Mouse (Mus musculus): ENCODE measurements around the gene Eln. TPM values are rescaled to one million over a fixed set of nuclear protein-coding genes. Genes with fewer than 3 reads are reported as not detected.

Eln gene
- polyA plus RNA-seq, 1 experiment from 2014 or later: 12.1 TPM

- H3K9me3 ChIP-seq (replicated peaks; ENCODE audit: control insufficient read depth, low read length, poor library complexity, severe bottlenecking): no peaks in the 10 kb centered on the region
- H3K4me1 ChIP-seq (ENCODE audit: control insufficient read depth, insufficient read depth, low read length): peaks cover 15% of the 10 kb centered on the region
- no peak for ATAC-seq
- H3K4me2 ChIP-seq (ENCODE audit: low read length): no peak overlapping the region
- H3K9ac ChIP-seq (ENCODE audit: low read depth, low read length): no peak overlapping the region
- H3K4me3 ChIP-seq (ENCODE audit: low read depth, low read length): no peak overlapping the region
- 88% methylated on average over 6 of the region's 6 CpGs for WGBS
- no peak overlapping the region for H3K27ac ChIP-seq (ENCODE audit: low read length)
- no peaks in the 10 kb centered on the region for H3K27me3 ChIP-seq (ENCODE audit: control insufficient read depth, insufficient read depth, low read depth, low read length)
- H3K36me3 ChIP-seq (ENCODE audit: control insufficient read depth, insufficient read depth, low read length): peaks cover 14% of the 10 kb centered on the region
These were observed 60.6 kb downstream of the Eln start for GRCm38 (mm10) chr5:134686541-134686940.

GRCm38 (mm10) chr5:134684398-134684797 is 62.7 kb downstream of the Eln start:
- WGBS: 62% methylated on average over 2 of the region's 2 CpGs
- no peaks in the 10 kb centered on the region for H3K27me3 ChIP-seq (ENCODE audit: control insufficient read depth, insufficient read depth, low read depth, low read length)
- H3K27ac ChIP-seq (ENCODE audit: low read length): no peak overlapping the region
- no peak overlapping the region for H3K4me2 ChIP-seq (ENCODE audit: low read length)
- no peak overlapping the region for H3K4me3 ChIP-seq (ENCODE audit: low read depth, low read length)
- no peaks in the 10 kb centered on the region for H3K9me3 ChIP-seq (replicated peaks; ENCODE audit: control insufficient read depth, low read length, poor library complexity, severe bottlenecking)
- H3K36me3 ChIP-seq (ENCODE audit: control insufficient read depth, insufficient read depth, low read length): peaks cover 14% of the 10 kb centered on the region
- no peak for ATAC-seq
- peaks cover 13% of the 10 kb centered on the region for H3K4me1 ChIP-seq (ENCODE audit: control insufficient read depth, insufficient read depth, low read length)
- H3K9ac ChIP-seq (ENCODE audit: low read depth, low read length): no peak overlapping the region

GRCm38 (mm10) chr5:134683813-134684212 is 63.3 kb downstream of the Eln start:
- H3K27me3 ChIP-seq (ENCODE audit: control insufficient read depth, insufficient read depth, low read depth, low read length): no peaks in the 10 kb centered on the region
- H3K4me3 ChIP-seq (ENCODE audit: low read depth, low read length): no peak overlapping the region
- H3K9ac ChIP-seq (ENCODE audit: low read depth, low read length): no peak overlapping the region
- no peak overlapping the region for H3K27ac ChIP-seq (ENCODE audit: low read length)
- 74% methylated on average over 2 of the region's 2 CpGs for WGBS
- H3K9me3 ChIP-seq (replicated peaks; ENCODE audit: control insufficient read depth, low read length, poor library complexity, severe bottlenecking): no peaks in the 10 kb centered on the region
- H3K4me1 ChIP-seq (ENCODE audit: control insufficient read depth, insufficient read depth, low read length): peaks cover 13% of the 10 kb centered on the region
- peaks cover 14% of the 10 kb centered on the region for H3K36me3 ChIP-seq (ENCODE audit: control insufficient read depth, insufficient read depth, low read length)
- no peak overlapping the region for H3K4me2 ChIP-seq (ENCODE audit: low read length)
- ATAC-seq: no peak

- no peak overlapping the region for H3K9ac ChIP-seq (ENCODE audit: low read depth, low read length)
- H3K4me2 ChIP-seq (ENCODE audit: low read length): no peak overlapping the region
- H3K36me3 ChIP-seq (ENCODE audit: control insufficient read depth, insufficient read depth, low read length): peaks cover 6% of the 10 kb centered on the region
- ATAC-seq: no peak
- H3K9me3 ChIP-seq (replicated peaks; ENCODE audit: control insufficient read depth, low read length, poor library complexity, severe bottlenecking): no peaks in the 10 kb centered on the region
- peaks cover 15% of the 10 kb centered on the region for H3K4me1 ChIP-seq (ENCODE audit: control insufficient read depth, insufficient read depth, low read length)
- no peaks in the 10 kb centered on the region for H3K27me3 ChIP-seq (ENCODE audit: control insufficient read depth, insufficient read depth, low read depth, low read length)
- no peak overlapping the region for H3K4me3 ChIP-seq (ENCODE audit: low read depth, low read length)
- WGBS: 87% methylated on average over 12 of the region's 12 CpGs
- H3K27ac ChIP-seq (ENCODE audit: low read length): no peak overlapping the region
These were observed 66.9 kb downstream of the Eln start for GRCm38 (mm10) chr5:134680238-134680637.

GRCm38 (mm10) chr5:134678827-134679546 is 68.1 kb downstream of the Eln start:
- no peak for ATAC-seq
- H3K9ac ChIP-seq (ENCODE audit: low read depth, low read length): no peak overlapping the region

GRCm38 (mm10) chr5:134678031-134678430 is 69.1 kb downstream of the Eln start:
- WGBS: 66% methylated on average over 3 of the region's 3 CpGs
- no peak overlapping the region for H3K9ac ChIP-seq (ENCODE audit: low read depth, low read length)

More at GRCm38 (mm10) chr5:134678827-134679546, 68.1 kb downstream of the Eln start:
- Histone ChIP-seq H3K4me3 (ENCODE audit: low read depth, low read length) (no peak overlapping the region), H3K4me1 (ENCODE audit: control insufficient read depth, insufficient read depth, low read length) (peaks cover 15% of the 10 kb centered on the region), H3K4me2 (ENCODE audit: low read length) (no peak overlapping the region), H3K27me3 (ENCODE audit: control insufficient read depth, insufficient read depth, low read depth, low read length) (no peaks in the 10 kb centered on the region), H3K9me3 (replicated peaks; ENCODE audit: control insufficient read depth, low read length, poor library complexity, severe bottlenecking) (no peaks in the 10 kb centered on the region), H3K36me3 (ENCODE audit: control insufficient read depth, insufficient read depth, low read length) (peaks cover 5% of the 10 kb centered on the region), H3K27ac (ENCODE audit: low read length) (0 out of 2 replicates have a peak overlapping the region, but pooled peaks have one; percentile 5)
- 61% methylated on average over 8 of the region's 8 CpGs for WGBS

GRCm38 (mm10) chr5:134677491-134677890 is 69.6 kb downstream of the Eln start:
- Histone ChIP-seq H3K4me3 (ENCODE audit: low read depth, low read length) (no peak overlapping the region), H3K27me3 (ENCODE audit: control insufficient read depth, insufficient read depth, low read depth, low read length) (no peaks in the 10 kb centered on the region), H3K27ac (ENCODE audit: low read length) (no peak overlapping the region), H3K36me3 (ENCODE audit: control insufficient read depth, insufficient read depth, low read length) (peaks cover 5% of the 10 kb centered on the region), H3K9me3 (replicated peaks; ENCODE audit: control insufficient read depth, low read length, poor library complexity, severe bottlenecking) (no peaks in the 10 kb centered on the region), H3K4me2 (ENCODE audit: low read length) (no peak overlapping the region), H3K9ac (ENCODE audit: low read depth, low read length) (no peak overlapping the region), H3K4me1 (ENCODE audit: control insufficient read depth, insufficient read depth, low read length) (peaks cover 15% of the 10 kb centered on the region)
- no peak for ATAC-seq
- WGBS: 94% methylated on average over 5 of the region's 5 CpGs

More at GRCm38 (mm10) chr5:134678031-134678430, 69.1 kb downstream of the Eln start:
- Histone ChIP-seq H3K4me2 (ENCODE audit: low read length) (no peak overlapping the region), H3K27me3 (ENCODE audit: control insufficient read depth, insufficient read depth, low read depth, low read length) (no peaks in the 10 kb centered on the region), H3K36me3 (ENCODE audit: control insufficient read depth, insufficient read depth, low read length) (peaks cover 2% of the 10 kb centered on the region), H3K4me1 (ENCODE audit: control insufficient read depth, insufficient read depth, low read length) (peaks cover 15% of the 10 kb centered on the region), H3K27ac (ENCODE audit: low read length) (no peak overlapping the region), H3K9me3 (replicated peaks; ENCODE audit: control insufficient read depth, low read length, poor library complexity, severe bottlenecking) (no peaks in the 10 kb centered on the region), H3K4me3 (ENCODE audit: low read depth, low read length) (no peak overlapping the region)
- ATAC-seq: no peak

- Histone ChIP-seq H3K27me3 (ENCODE audit: control insufficient read depth, insufficient read depth, low read depth, low read length) (no peaks in the 10 kb centered on the region), H3K4me1 (ENCODE audit: control insufficient read depth, insufficient read depth, low read length) (peaks cover 17% of the 10 kb centered on the region), H3K36me3 (ENCODE audit: control insufficient read depth, insufficient read depth, low read length) (peaks cover 12% of the 10 kb centered on the region), H3K9ac (ENCODE audit: low read depth, low read length) (peak overlapping the region; percentile 55), H3K4me3 (ENCODE audit: low read depth, low read length) (peak overlapping the region; percentile 24), H3K9me3 (replicated peaks; ENCODE audit: control insufficient read depth, low read length, poor library complexity, severe bottlenecking) (no peaks in the 10 kb centered on the region), H3K27ac (ENCODE audit: low read length) (peak overlapping the region; percentile 65), H3K4me2 (ENCODE audit: low read length) (peak overlapping the region; percentile 49)
- under 1% methylated on average over 14 of the region's 14 CpGs for WGBS
- peak; percentile 74 for ATAC-seq
These were observed 71.0 kb downstream of the Eln start for GRCm38 (mm10) chr5:134675956-134676759.

- Histone ChIP-seq H3K27ac (ENCODE audit: low read length) (no peak overlapping the region), H3K4me1 (ENCODE audit: control insufficient read depth, insufficient read depth, low read length) (peaks cover 17% of the 10 kb centered on the region), H3K9ac (ENCODE audit: low read depth, low read length) (peak overlapping the region; percentile 55; the same call in 1 of the 2 replicates), H3K4me2 (ENCODE audit: low read length) (no peak overlapping the region), H3K9me3 (replicated peaks; ENCODE audit: control insufficient read depth, low read length, poor library complexity, severe bottlenecking) (no peaks in the 10 kb centered on the region), H3K4me3 (ENCODE audit: low read depth, low read length) (no peak overlapping the region), H3K36me3 (ENCODE audit: control insufficient read depth, insufficient read depth, low read length) (peaks cover 17% of the 10 kb centered on the region), H3K27me3 (ENCODE audit: control insufficient read depth, insufficient read depth, low read depth, low read length) (no peaks in the 10 kb centered on the region)
- 71% methylated on average over 5 of the region's 5 CpGs for WGBS
- no peak for ATAC-seq
These were observed 72.1 kb downstream of the Eln start for GRCm38 (mm10) chr5:134674977-134675376.
